Mouse (Mus musculus) MEL (cell line): Measurements from ENCODE around the gene Pitpnc1. TPM values are rescaled to one million over a fixed set of nuclear protein-coding genes. Genes with fewer than 3 reads are reported as not detected.

Experiments used
- DNase-seq: peaks from one replicate; pipeline ENCODE4 v3.0.0; 2011; ENCODE audit warnings: low read depth, low spot score
- H3K27ac ChIP-seq: 2 replicates; pipeline ENCODE4 v1.5.1; 2012; ENCODE audit warnings: low read depth, mild to moderate bottlenecking, control low read depth, low read length, moderate library complexity; ENCODE audit not compliant: control insufficient read depth
- H3K27me3 ChIP-seq, 2 experiments: fragments of 150-350 bp in 1 of 2; sonication (generic) in 1 of 2; 2 replicates each; pipeline ENCODE4 v1.6.1; 2012; ENCODE audit warnings: low read length in 2 of 2, mild to moderate bottlenecking in 2 of 2, improper control_type of control experiment in 1 of 2, moderate library complexity in 1 of 2; ENCODE audit not compliant: insufficient read depth in 2 of 2, control insufficient read depth in 1 of 2
- H3K36me3 ChIP-seq, 2 experiments: 2 replicates each; pipeline ENCODE4 v1.6.1; 2012 to 2014; ENCODE audit warnings: low read length in 2 of 2, improper control_type of control experiment in 1 of 2, inconsistent platforms in 1 of 2, mild to moderate bottlenecking in 1 of 2; ENCODE audit not compliant: insufficient read depth in 2 of 2, control insufficient read depth in 1 of 2
- H3K4me1 ChIP-seq, 2 experiments: fragments of 150-350 bp in 1 of 2; sonication (generic) in 1 of 2; 2 replicates each; pipeline ENCODE4 v1.6.1; 2012; ENCODE audit warnings: low read length in 2 of 2, improper control_type of control experiment in 1 of 2, mild to moderate bottlenecking in 1 of 2; ENCODE audit not compliant: insufficient read depth in 2 of 2, control insufficient read depth in 1 of 2
- H3K4me3 ChIP-seq, 2 experiments: fragments of 150-350 bp in 1 of 2; sonication (generic) in 1 of 2; 2 replicates each; pipeline ENCODE4 v1.5.1; 2012; ENCODE audit warnings: low read depth in 2 of 2, low read length in 2 of 2, mild to moderate bottlenecking in 2 of 2, moderate library complexity in 2 of 2, control low read depth in 1 of 2, improper control_type of control experiment in 1 of 2; ENCODE audit not compliant: control insufficient read depth in 1 of 2, insufficient read depth in 1 of 2
- H3K79me2 ChIP-seq: 2 replicates; pipeline ENCODE4 v1.6.1; 2012; ENCODE audit warnings: mild to moderate bottlenecking, low read length, moderate library complexity; ENCODE audit not compliant: control insufficient read depth, poor library complexity, insufficient read depth
- H3K9ac ChIP-seq: 2 replicates; pipeline ENCODE4 v1.6.1; 2012; ENCODE audit warnings: low read depth, mild to moderate bottlenecking, control low read depth, low read length, moderate library complexity; ENCODE audit not compliant: control insufficient read depth, poor library complexity, severe bottlenecking
- H3K9me3 ChIP-seq: fragments of 150-350 bp; sonication (generic); replicated peaks from 2 replicates; pipeline ENCODE4 v1.6.1; 2012; ENCODE audit warnings: mild to moderate bottlenecking, low read length, improper control_type of control experiment, moderate library complexity; ENCODE audit not compliant: insufficient read depth
- CHD1 ChIP-seq: IDR thresholded peaks from 2 replicates; pipeline ENCODE4 v1.6.1; 2012; ENCODE audit warnings: low read depth, mild to moderate bottlenecking, inconsistent platforms, low read length, improper control_type of control experiment
- CHD2 ChIP-seq: IDR thresholded peaks from 2 replicates; pipeline ENCODE4 v1.6.1; 2011; ENCODE audit warnings: low read length, improper control_type of control experiment
- CTCF ChIP-seq, 3 experiments: IDR thresholded peaks in 2 of 3; conservative IDR thresholded peaks in 1 of 3; 2 replicates each; pipeline ENCODE4 v1.5.1; 2011 to 2012; ENCODE audit warnings: low read length in 3 of 3, low read depth in 2 of 3, mild to moderate bottlenecking in 2 of 3, improper control_type of control experiment in 1 of 3, inconsistent platforms in 1 of 3, mixed read lengths in 1 of 3, moderate library complexity in 1 of 3; ENCODE audit not compliant: control insufficient read depth in 1 of 3, insufficient read depth in 1 of 3, poor library complexity in 1 of 3, severe bottlenecking in 1 of 3
- E2F4 ChIP-seq: IDR thresholded peaks from 2 replicates; pipeline ENCODE4 v1.6.1; 2011; ENCODE audit warnings: low read depth, low read length, improper control_type of control experiment, borderline replicate concordance
- EP300 ChIP-seq, 2 experiments: IDR thresholded peaks; 2 replicates each; pipeline ENCODE4 v1.6.1; 2011; ENCODE audit warnings: improper control_type of control experiment in 2 of 2, low read length in 2 of 2, low read depth in 1 of 2, mild to moderate bottlenecking in 1 of 2
- GABPA ChIP-seq: IDR thresholded peaks from 2 replicates; pipeline ENCODE4 v1.6.1; 2012; ENCODE audit warnings: low read depth, mild to moderate bottlenecking, inconsistent platforms, low read length, improper control_type of control experiment, moderate library complexity
- KAT2A ChIP-seq: conservative IDR thresholded peaks from 2 replicates; pipeline ENCODE4 v1.6.1; 2012; ENCODE audit warnings: low read depth, low read length, improper control_type of control experiment, inconsistent platforms
- MAX ChIP-seq: IDR thresholded peaks from 2 replicates; pipeline ENCODE4 v1.6.1; 2011; ENCODE audit warnings: low read length, improper control_type of control experiment
- MAZ ChIP-seq: IDR thresholded peaks from 2 replicates; pipeline ENCODE4 v1.6.1; 2012; ENCODE audit warnings: low read depth, mild to moderate bottlenecking, inconsistent platforms, low read length, improper control_type of control experiment
- MXI1 ChIP-seq: IDR thresholded peaks from 2 replicates; pipeline ENCODE4 v1.6.1; 2011; ENCODE audit warnings: mild to moderate bottlenecking, low read depth, low read length, improper control_type of control experiment
- MYB ChIP-seq: IDR thresholded peaks from 2 replicates; pipeline ENCODE4 v1.6.1; 2011; ENCODE audit warnings: mild to moderate bottlenecking, low read depth, low read length, improper control_type of control experiment
- MYC ChIP-seq: IDR thresholded peaks from 2 replicates; pipeline ENCODE4 v1.6.1; 2011; ENCODE audit warnings: low read depth, mild to moderate bottlenecking, low read length, improper control_type of control experiment, moderate library complexity
- NRF1 ChIP-seq: IDR thresholded peaks from 2 replicates; pipeline ENCODE4 v1.6.1; 2014; ENCODE audit warnings: low read depth, mild to moderate bottlenecking, inconsistent platforms, low read length, improper control_type of control experiment, moderate library complexity; ENCODE audit not compliant: poor library complexity, insufficient read depth, severe bottlenecking
- POLR2A ChIP-seq, 2 experiments: IDR thresholded peaks; 2 replicates each; pipeline ENCODE4 v1.6.1; 2011 to 2012; ENCODE audit warnings: low read length in 2 of 2, mild to moderate bottlenecking in 2 of 2, control low read depth in 1 of 2, improper control_type of control experiment in 1 of 2, low read depth in 1 of 2, moderate library complexity in 1 of 2; ENCODE audit not compliant: control insufficient read depth in 1 of 2, insufficient read depth in 1 of 2, poor library complexity in 1 of 2
- RAD21 ChIP-seq: IDR thresholded peaks from 2 replicates; pipeline ENCODE4 v1.6.1; 2011; ENCODE audit warnings: mild to moderate bottlenecking, low read depth, low read length, improper control_type of control experiment
- SMC3 ChIP-seq: IDR thresholded peaks from 2 replicates; pipeline ENCODE4 v1.6.1; 2011; ENCODE audit warnings: low read depth, low read length, improper control_type of control experiment
- TBP ChIP-seq: IDR thresholded peaks from 2 replicates; pipeline ENCODE4 v1.8.0; 2011; ENCODE audit warnings: low read depth, low read length, improper control_type of control experiment
- UBTF ChIP-seq: IDR thresholded peaks from 2 replicates; pipeline ENCODE4 v1.6.1; 2012; ENCODE audit warnings: low read depth, mild to moderate bottlenecking, inconsistent platforms, low read length, improper control_type of control experiment, moderate library complexity, borderline replicate concordance; ENCODE audit not compliant: insufficient read depth
- ZC3H11A ChIP-seq: IDR thresholded peaks from 2 replicates; pipeline ENCODE4 v1.6.1; 2012; ENCODE audit warnings: low read depth, mild to moderate bottlenecking, inconsistent platforms, low read length, improper control_type of control experiment
- ZMIZ1 ChIP-seq: IDR thresholded peaks from 2 replicates; pipeline ENCODE4 v1.6.1; 2012; ENCODE audit warnings: low read depth, mild to moderate bottlenecking, inconsistent platforms, low read length, improper control_type of control experiment, moderate library complexity
- ZNF384 ChIP-seq: IDR thresholded peaks from 2 replicates; pipeline ENCODE4 v1.6.1; 2012; ENCODE audit warnings: low read depth, mild to moderate bottlenecking, inconsistent platforms, low read length, improper control_type of control experiment
- polyA plus RNA-seq, 2 experiments: library from polyadenylated mRNA; stranded (reverse) in 1 of 2; unstranded in 1 of 2; fragments of >175 nt in 1 of 2; fragments of >200 nt in 1 of 2; gene quantifications; 2 replicates each; pipeline versions ENCODE4 v1.2.1 to v1.2.4; 2012; ENCODE audit warnings: low replicate concordance in 2 of 2, low read depth in 1 of 2; ENCODE audit not compliant: insufficient read length in 2 of 2, insufficient read depth in 1 of 2, missing spikeins in 1 of 2
- total RNA-seq: library from RNA; depleted of rRNA; stranded (reverse); fragments of 300-350 nt; gene quantifications from 2 replicates; pipeline ENCODE4 v1.2.3, GENCODE M21; 2012

The Pitpnc1 gene
- total and polyA plus RNA-seq, 3 experiments, result 19.3 to 25.3 TPM; not detected in 1

GRCm38 (mm10) chr11:107375816-107376215, 94.7 kb downstream of the Pitpnc1 start:
- H3K4me1 ChIP-seq, result peaks cover 2 to 16% of the 10 kb centered on the region in 2 experiments
- H3K27ac ChIP-seq, result no peak overlapping the region
- no peak overlapping the region for H3K4me3 ChIP-seq
- no peak for DNase-seq
- H3K79me2 ChIP-seq, result peaks cover 4% of the 10 kb centered on the region; the same call in 1 of the 2 replicates
- no peak overlapping the region for H3K9ac ChIP-seq
- TF ChIP-seq CHD2 (no peak), MYC (no peak)
- TF ChIP-seq, all 39 proteins: peak for 0
- Histone ChIP-seq H3K9me3 (no peaks in the 10 kb centered on the region), H3K36me3 (peaks cover 0 to 17% of the 10 kb centered on the region in 2 experiments; a peak in 2 of 4 replicates), H3K27me3 (no peaks in the 10 kb centered on the region)

DNA sequence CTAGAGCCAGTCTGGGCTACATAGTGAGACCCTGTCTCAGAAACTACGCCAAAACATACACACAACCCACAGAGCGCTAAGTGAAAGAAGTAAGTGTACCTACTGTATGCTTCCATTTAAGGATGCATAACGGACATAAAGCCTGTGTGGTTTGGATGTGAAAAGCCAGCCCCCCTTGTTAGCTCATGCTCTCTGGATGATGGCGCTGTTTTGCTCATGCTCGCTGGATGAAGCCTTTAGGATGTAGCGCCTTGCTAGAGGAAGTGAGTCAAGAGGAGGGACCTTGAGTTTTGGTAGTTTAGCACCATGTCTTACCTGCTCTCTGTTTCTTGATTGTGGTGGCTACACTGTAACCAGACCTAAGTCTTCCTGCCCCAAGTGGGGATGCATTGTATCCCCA, 96.9 kb downstream of the Pitpnc1 start:
- Histone ChIP-seq H3K4me1 (peaks cover 2 to 16% of the 10 kb centered on the region in 2 experiments), H3K9ac (no peak overlapping the region), H3K36me3 (peaks cover 0 to 17% of the 10 kb centered on the region in 2 experiments; a peak in 2 of 4 replicates), H3K9me3 (no peaks in the 10 kb centered on the region), H3K27me3 (no peaks in the 10 kb centered on the region), H3K4me3 (no peak overlapping the region), H3K79me2 (peaks cover 3% of the 10 kb centered on the region; the same call in 1 of the 2 replicates), H3K27ac (no peak overlapping the region)
- no peak for TF ChIP-seq CTCF (IDR thresholded peaks at IDR 0.05 in 2 of 3, conservative IDR thresholded peaks at IDR 0.05 in 1 of 3; ENCODE audit: control insufficient read depth in 1 of 3, insufficient read depth in 1 of 3, low read depth in 2 of 3, low read length in 3 of 3, poor library complexity in 1 of 3, severe bottlenecking in 1 of 3)
- no peak for DNase-seq

- H3K27me3 ChIP-seq, result no peaks in the 10 kb centered on the region
- DNase-seq, result no peak
- no peaks in the 10 kb centered on the region for H3K9me3 ChIP-seq
- H3K36me3 ChIP-seq, result peaks cover 0 to 17% of the 10 kb centered on the region in 2 experiments; a peak in 2 of 4 replicates
- no peak overlapping the region for H3K4me3 ChIP-seq
- H3K9ac ChIP-seq, result no peak overlapping the region
- peaks cover 2 to 16% of the 10 kb centered on the region in 2 experiments for H3K4me1 ChIP-seq
- H3K27ac ChIP-seq, result no peak overlapping the region
- H3K79me2 ChIP-seq, result peaks cover 3% of the 10 kb centered on the region; the same call in 1 of the 2 replicates
- TF ChIP-seq ZNF384 (peak; percentile 59; the same call in 1 of the 2 replicates), UBTF (no peak), EP300 (IDR thresholded peaks at IDR 0.05; ENCODE audit: low read depth in 1 of 2, low read length in 2 of 2) (no peak)
These were observed 97.3 kb downstream of the Pitpnc1 start for GRCm38 (mm10) chr11:107373154-107373553.

DNA sequence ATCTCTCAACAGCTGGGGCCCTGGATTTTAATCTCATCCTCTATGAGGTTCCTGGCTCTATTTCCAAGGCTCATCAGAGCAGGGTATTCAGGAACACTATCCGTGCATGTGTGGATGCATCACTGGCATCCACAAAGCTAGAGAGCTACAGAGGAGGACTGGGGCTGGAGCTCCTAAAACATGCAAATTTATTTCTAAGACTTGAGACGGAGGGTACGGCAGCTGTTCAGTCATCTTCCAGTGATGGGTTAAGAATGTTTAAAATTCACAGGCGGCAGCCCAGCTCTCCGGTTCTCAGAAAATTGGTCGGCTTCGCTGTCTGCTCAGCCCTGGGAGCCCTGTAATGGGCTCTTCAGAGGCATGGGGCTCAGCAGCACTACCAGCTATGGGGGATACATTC, 97.8 kb downstream of the Pitpnc1 start:
- H3K27ac ChIP-seq, result no peak overlapping the region
- H3K27me3 ChIP-seq, result no peaks in the 10 kb centered on the region
- H3K36me3 ChIP-seq, result peaks cover 0 to 17% of the 10 kb centered on the region in 2 experiments; a peak in 2 of 4 replicates
- no peak for DNase-seq
- peaks cover 2 to 16% of the 10 kb centered on the region in 2 experiments for H3K4me1 ChIP-seq
- H3K9me3 ChIP-seq, result no peaks in the 10 kb centered on the region
- H3K9ac ChIP-seq, result no peak overlapping the region
- no peak overlapping the region for H3K4me3 ChIP-seq
- peaks cover 3% of the 10 kb centered on the region; the same call in 1 of the 2 replicates for H3K79me2 ChIP-seq
- TF ChIP-seq RAD21 (no peak), MAZ (no peak), KAT2A (no peak), MAX (no peak), ZMIZ1 (no peak), E2F4 (no peak), NRF1 (no peak), GABPA (no peak), MYB (no peak), CHD1 (no peak), MXI1 (no peak), SMC3 (no peak), TBP (no peak), EP300 (IDR thresholded peaks at IDR 0.05; ENCODE audit: low read depth in 1 of 2, low read length in 2 of 2) (no peak), POLR2A (IDR thresholded peaks at IDR 0.05; ENCODE audit: control insufficient read depth in 1 of 2, insufficient read depth in 1 of 2, low read depth in 1 of 2, low read length in 2 of 2, poor library complexity in 1 of 2) (no peak), ZC3H11A (no peak), CHD2 (no peak)
